Mouse (Mus musculus): ENCODE results near the gene Atp8b4. TPM values are rescaled to one million over a fixed set of nuclear protein-coding genes. Genes with fewer than 3 reads are reported as not detected.

Gene Atp8b4
- polyA plus RNA-seq, 1 experiment: 0.97 TPM

- 48% methylated on average over 11 of the region's 11 CpGs for WGBS
- H3K27ac ChIP-seq (ENCODE audit: insufficient read depth, low read depth, low read length): no peak overlapping the region
- peaks cover 16% of the 10 kb centered on the region for H3K4me1 ChIP-seq (ENCODE audit: control insufficient read depth, insufficient read depth, low read length)
- H3K36me3 ChIP-seq (ENCODE audit: control insufficient read depth, insufficient read depth, low read length): no peaks in the 10 kb centered on the region
- no peaks in the 10 kb centered on the region for H3K27me3 ChIP-seq (replicated peaks; ENCODE audit: control insufficient read depth, insufficient read depth, low read length)
- H3K4me3 ChIP-seq (ENCODE audit: insufficient read depth, low read depth, low read length): no peak overlapping the region
- DNase-seq: peak; percentile 81
- TF ChIP-seq CTCF (conservative IDR thresholded peaks at IDR 0.05; ENCODE audit: insufficient read depth, insufficient read length, low read depth, low read length) (no peak), POLR2A (IDR thresholded peaks at IDR 0.05; ENCODE audit: low read depth, low read length) (no peak)
Measured at GRCm38 (mm10) chr2:126519872-126520581, 19.6 kb upstream of the Atp8b4 start.

GRCm38 (mm10) chr2:126515069-126515826, 14.8 kb upstream of the Atp8b4 start:
- Histone ChIP-seq H3K4me3 (ENCODE audit: insufficient read depth, low read depth, low read length) (no peak overlapping the region), H3K27ac (ENCODE audit: insufficient read depth, low read depth, low read length) (no peak overlapping the region), H3K4me1 (ENCODE audit: control insufficient read depth, insufficient read depth, low read length) (peaks cover 2% of the 10 kb centered on the region; the same call in 1 of the 2 replicates), H3K27me3 (replicated peaks; ENCODE audit: control insufficient read depth, insufficient read depth, low read length) (no peaks in the 10 kb centered on the region), H3K36me3 (ENCODE audit: control insufficient read depth, insufficient read depth, low read length) (no peaks in the 10 kb centered on the region)
- DNase-seq: no peak
- 66% methylated on average over 6 of the region's 6 CpGs for WGBS
- no peak for TF ChIP-seq POLR2A (IDR thresholded peaks at IDR 0.05; ENCODE audit: low read depth, low read length)
- TF ChIP-seq CTCF (conservative IDR thresholded peaks at IDR 0.05; ENCODE audit: insufficient read depth, insufficient read length, low read depth, low read length): no peak

GRCm38 (mm10) chr2:126508228-126508627, 7.8 kb upstream of the Atp8b4 start:
- TF ChIP-seq CTCF (conservative IDR thresholded peaks at IDR 0.05; ENCODE audit: insufficient read depth, insufficient read length, low read depth, low read length): no peak
- no peak for TF ChIP-seq POLR2A (IDR thresholded peaks at IDR 0.05; ENCODE audit: low read depth, low read length)
- no peaks in the 10 kb centered on the region for H3K27me3 ChIP-seq (replicated peaks; ENCODE audit: control insufficient read depth, insufficient read depth, low read length)
- WGBS: 40% methylated on average over 1 of the region's 1 CpGs

GRCm38 (mm10) chr2:126507477-126507876, 7.0 kb upstream of the Atp8b4 start:
- Histone ChIP-seq H3K4me3 (ENCODE audit: insufficient read depth, low read depth, low read length) (no peak overlapping the region), H3K36me3 (ENCODE audit: control insufficient read depth, insufficient read depth, low read length) (no peaks in the 10 kb centered on the region), H3K27me3 (replicated peaks; ENCODE audit: control insufficient read depth, insufficient read depth, low read length) (no peaks in the 10 kb centered on the region), H3K27ac (ENCODE audit: insufficient read depth, low read depth, low read length) (no peak overlapping the region), H3K4me1 (ENCODE audit: control insufficient read depth, insufficient read depth, low read length) (no peaks in the 10 kb centered on the region)
- DNase-seq: no peak
- WGBS: 84% methylated on average over 5 of the region's 5 CpGs
- TF ChIP-seq POLR2A (IDR thresholded peaks at IDR 0.05; ENCODE audit: low read depth, low read length): no peak
- TF ChIP-seq CTCF (conservative IDR thresholded peaks at IDR 0.05; ENCODE audit: insufficient read depth, insufficient read length, low read depth, low read length): no peak

More at GRCm38 (mm10) chr2:126508228-126508627, 7.8 kb upstream of the Atp8b4 start:
- no peak overlapping the region for H3K4me3 ChIP-seq (ENCODE audit: insufficient read depth, low read depth, low read length)
- H3K27ac ChIP-seq (ENCODE audit: insufficient read depth, low read depth, low read length): no peak overlapping the region
- H3K36me3 ChIP-seq (ENCODE audit: control insufficient read depth, insufficient read depth, low read length): no peaks in the 10 kb centered on the region
- DNase-seq: no peak
- no peaks in the 10 kb centered on the region for H3K4me1 ChIP-seq (ENCODE audit: control insufficient read depth, insufficient read depth, low read length)

- DNase-seq: no peak
- Histone ChIP-seq H3K27ac (ENCODE audit: insufficient read depth, low read depth, low read length) (no peak overlapping the region), H3K27me3 (replicated peaks; ENCODE audit: control insufficient read depth, insufficient read depth, low read length) (no peaks in the 10 kb centered on the region), H3K4me3 (ENCODE audit: insufficient read depth, low read depth, low read length) (no peak overlapping the region), H3K4me1 (ENCODE audit: control insufficient read depth, insufficient read depth, low read length) (no peaks in the 10 kb centered on the region), H3K36me3 (ENCODE audit: control insufficient read depth, insufficient read depth, low read length) (no peaks in the 10 kb centered on the region)
- TF ChIP-seq CTCF (conservative IDR thresholded peaks at IDR 0.05; ENCODE audit: insufficient read depth, insufficient read length, low read depth, low read length) (no peak), POLR2A (IDR thresholded peaks at IDR 0.05; ENCODE audit: low read depth, low read length) (no peak)
- 88% methylated on average over 1 of the region's 1 CpGs for WGBS
Measured at GRCm38 (mm10) chr2:126505156-126505555, 4.7 kb upstream of the Atp8b4 start.

GRCm38 (mm10) chr2:126499730-126500129, 744 bp downstream of the Atp8b4 start:
- Histone ChIP-seq H3K4me3 (ENCODE audit: insufficient read depth, low read depth, low read length) (no peak overlapping the region), H3K4me1 (ENCODE audit: control insufficient read depth, insufficient read depth, low read length) (no peaks in the 10 kb centered on the region; the same call in 1 of the 2 replicates), H3K27ac (ENCODE audit: insufficient read depth, low read depth, low read length) (no peak overlapping the region), H3K36me3 (ENCODE audit: control insufficient read depth, insufficient read depth, low read length) (no peaks in the 10 kb centered on the region), H3K27me3 (replicated peaks; ENCODE audit: control insufficient read depth, insufficient read depth, low read length) (no peaks in the 10 kb centered on the region; the same call in 1 of the 2 replicates)
- WGBS: 40% methylated on average over 8 of the region's 8 CpGs
- TF ChIP-seq POLR2A (IDR thresholded peaks at IDR 0.05; ENCODE audit: low read depth, low read length) (no peak), CTCF (conservative IDR thresholded peaks at IDR 0.05; ENCODE audit: insufficient read depth, insufficient read length, low read depth, low read length) (no peak)
- no peak for DNase-seq

Measured in kidney, adult 2 months (tissue).